Mouse (Mus musculus) neural tube, embryonic 13.5 days (tissue): Measurements from ENCODE around the gene Twnk. TPM values are rescaled to one million over a fixed set of nuclear protein-coding genes. Genes with fewer than 3 reads are reported as not detected.
A peak's percentile ranks its signal among the peaks of the same experiment; 100 is the strongest.
"Not testable (repeated sequence)": the region's sequence is repeated elsewhere in the genome, so short reads cannot be mapped to it uniquely, and the experiment has no call there.

ENCODE experiments used
- ATAC-seq: fragments of 200-750 bp; cut with Nextera tagmentation; 2 replicates; pipeline ENCODE4 v1.8.0; 2017; ENCODE audit warnings: low read depth, mild to moderate bottlenecking, moderate TSS enrichment, moderate library complexity
- H3K27ac ChIP-seq: fragments of 300-500 bp; sonication (generic); replicated peaks from 2 replicates; pipeline ENCODE4 v1.5.1; 2015; ENCODE audit warnings: moderate library complexity, mild to moderate bottlenecking, inconsistent platforms
- H3K27me3 ChIP-seq: fragments of 300-500 bp; sonication (generic); 2 replicates; pipeline ENCODE4 v1.6.1; 2015; ENCODE audit warnings: mild to moderate bottlenecking, inconsistent platforms
- H3K36me3 ChIP-seq: fragments of 300-500 bp; sonication (generic); 2 replicates; pipeline ENCODE4 v1.6.1; 2015; ENCODE audit warnings: mild to moderate bottlenecking, inconsistent platforms
- H3K4me1 ChIP-seq: fragments of 300-500 bp; sonication (generic); replicated peaks from 2 replicates; pipeline ENCODE4 v1.6.1; 2015; ENCODE audit warnings: inconsistent platforms
- H3K4me2 ChIP-seq: fragments of 300-500 bp; sonication (generic); 2 replicates; pipeline ENCODE4 v1.6.1; 2015; ENCODE audit warnings: inconsistent platforms, mild to moderate bottlenecking, moderate library complexity
- H3K4me3 ChIP-seq: fragments of 300-500 bp; sonication (generic); 2 replicates; pipeline ENCODE4 v1.5.1; 2015; ENCODE audit warnings: mild to moderate bottlenecking, inconsistent platforms
- H3K9ac ChIP-seq: fragments of 300-500 bp; sonication (generic); 2 replicates; pipeline ENCODE4 v1.6.1; 2015; ENCODE audit warnings: moderate library complexity, mild to moderate bottlenecking, inconsistent platforms
- H3K9me3 ChIP-seq: fragments of 300-500 bp; sonication (generic); 2 replicates; pipeline ENCODE4 v1.6.1; 2016; ENCODE audit warnings: inconsistent platforms
- WGBS: fragments of 180-500 bp; shearing (Covaris S2); methylation state at CpG from one replicate; pipeline ENCODE4 v1.1.7; 2015; 5-methylcytosine and 5-hydroxymethylcytosine counted together
- polyA plus RNA-seq: library from polyadenylated mRNA; unstranded; fragments of >200 nt; fragmentation: Nextera tagmentation; extraction: Ambion mirVana; gene quantifications from 2 replicates; pipeline ENCODE4 v1.2.1, GENCODE M21; 2015

Twnk gene
- polyA plus RNA-seq, 1 experiment from 2014 or later: 15.6 TPM

DNA sequence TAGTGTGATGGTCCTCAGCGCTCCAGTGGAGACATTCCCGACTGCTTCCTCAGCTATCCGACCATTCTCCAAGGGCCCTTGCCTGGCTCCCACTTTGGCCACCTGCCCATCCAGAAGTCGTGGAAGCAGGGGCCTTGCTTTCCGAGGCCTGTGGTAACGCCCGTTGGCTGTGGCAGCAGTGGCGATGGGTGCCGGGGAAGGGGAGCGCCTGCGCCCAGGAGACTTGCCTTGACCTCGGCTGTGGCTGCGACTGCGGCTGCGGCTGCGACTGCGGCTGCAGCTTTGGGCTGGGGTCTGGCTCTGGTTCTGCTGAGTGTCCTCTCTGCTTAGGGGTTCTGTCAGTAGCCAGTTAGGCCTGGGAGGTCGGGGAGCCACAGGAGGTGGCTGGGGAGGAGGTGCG, 23.3 kb downstream of the Twnk start:
- Histone ChIP-seq H3K4me1 (peaks cover 49% of the 10 kb centered on the region), H3K27ac (no peak overlapping the region), H3K36me3 (peaks cover 43% of the 10 kb centered on the region), H3K9me3 (no peaks in the 10 kb centered on the region), H3K4me2 (no peak overlapping the region), H3K9ac (0 out of 2 replicates have a peak overlapping the region, but pooled peaks have one; percentile 12), H3K4me3 (no peak overlapping the region), H3K27me3 (no peaks in the 10 kb centered on the region)
- 65% methylated on average over 19 of the region's 19 CpGs for WGBS
- no peak for ATAC-seq

DNA sequence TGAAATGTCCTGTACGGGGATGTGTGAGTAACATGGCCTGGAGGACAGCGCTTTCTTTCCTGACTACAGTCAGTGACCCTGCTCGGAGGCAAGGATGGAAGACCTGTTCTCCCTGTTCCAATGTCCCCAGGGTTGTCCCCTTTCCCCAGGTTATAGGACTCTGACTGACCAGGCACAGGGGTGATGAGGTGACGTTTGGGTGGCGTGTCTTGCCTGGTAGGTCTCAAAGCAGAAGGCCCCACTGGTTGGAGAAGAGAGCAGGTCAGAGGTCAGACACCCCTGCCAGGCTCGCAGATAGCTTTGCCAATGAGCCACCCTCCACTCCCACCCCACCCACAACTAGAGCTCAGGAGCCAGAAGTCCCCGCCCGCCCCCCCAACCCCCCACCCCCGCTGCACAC, 24.1 kb downstream of the Twnk start:
- 56% methylated on average over 9 of the region's 9 CpGs for WGBS
- H3K9ac ChIP-seq: no peak overlapping the region

GRCm38 (mm10) chr19:45030111-45030510, 24.6 kb downstream of the Twnk start:
- H3K36me3 ChIP-seq: peaks cover 34% of the 10 kb centered on the region
- ATAC-seq: no peak

More for the DNA sequence above, 24.1 kb downstream of the Twnk start:
- Histone ChIP-seq H3K4me1 (peaks cover 44% of the 10 kb centered on the region), H3K27ac (no peak overlapping the region), H3K27me3 (no peaks in the 10 kb centered on the region), H3K36me3 (peaks cover 39% of the 10 kb centered on the region), H3K4me2 (no peak overlapping the region), H3K9me3 (no peaks in the 10 kb centered on the region), H3K4me3 (no peak overlapping the region)
- ATAC-seq: no peak

GRCm38 (mm10) chr19:45030746-45031693, 25.6 kb downstream of the Twnk start:
- Histone ChIP-seq H3K27ac (no peak overlapping the region), H3K4me1 (peaks cover 44% of the 10 kb centered on the region), H3K9me3 (no peaks in the 10 kb centered on the region), H3K4me3 (no peak overlapping the region), H3K9ac (peak overlapping the region; percentile 22; the same call in 1 of the 2 replicates), H3K4me2 (peak overlapping the region; percentile 41), H3K27me3 (no peaks in the 10 kb centered on the region), H3K36me3 (peaks cover 25% of the 10 kb centered on the region)
- 38% methylated on average over 20 of the region's 20 CpGs for WGBS
- peak; percentile 48 for ATAC-seq

More at GRCm38 (mm10) chr19:45030111-45030510, 24.6 kb downstream of the Twnk start:
- H3K4me2 ChIP-seq: no peak overlapping the region
- H3K9ac ChIP-seq: no peak overlapping the region
- WGBS: 37% methylated on average over 8 of the region's 8 CpGs
- H3K4me3 ChIP-seq: no peak overlapping the region
- no peaks in the 10 kb centered on the region for H3K9me3 ChIP-seq
- peaks cover 44% of the 10 kb centered on the region for H3K4me1 ChIP-seq
- no peak overlapping the region for H3K27ac ChIP-seq
- H3K27me3 ChIP-seq: no peaks in the 10 kb centered on the region

DNA sequence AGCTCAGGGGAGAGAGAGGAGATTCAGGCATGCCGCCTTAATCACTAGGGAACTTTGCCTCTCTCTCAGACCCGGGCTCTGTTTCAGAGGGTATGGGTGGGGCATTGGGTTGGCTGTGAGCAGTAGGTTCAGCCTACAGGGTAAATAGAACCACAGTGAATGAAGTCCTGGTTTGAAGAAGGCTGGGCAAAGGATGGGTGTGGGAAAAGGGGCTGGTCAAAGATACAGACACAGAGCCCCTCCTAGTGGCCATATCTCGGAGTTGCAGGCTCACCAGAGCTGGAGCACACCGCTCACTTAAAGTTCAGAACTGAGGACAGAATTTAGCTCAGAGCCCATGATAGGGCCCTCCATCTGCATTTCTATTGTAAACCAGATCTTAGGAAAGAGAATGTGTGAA, 26.3 kb downstream of the Twnk start:
- WGBS: 20% methylated on average over 4 of the region's 4 CpGs

GRCm38 (mm10) chr19:45032570-45033332, 27.3 kb downstream of the Twnk start:
- no peaks in the 10 kb centered on the region for H3K27me3 ChIP-seq
- H3K9ac ChIP-seq: 0 out of 2 replicates have a peak overlapping the region, but pooled peaks have one; percentile 22
- H3K4me3 ChIP-seq: no peak overlapping the region
- H3K9me3 ChIP-seq: no peaks in the 10 kb centered on the region
- no peak overlapping the region for H3K4me2 ChIP-seq
- H3K27ac ChIP-seq: no peak overlapping the region
- H3K36me3 ChIP-seq: peaks cover 8% of the 10 kb centered on the region; the same call in 1 of the 2 replicates
- peaks cover 38% of the 10 kb centered on the region for H3K4me1 ChIP-seq
- ATAC-seq: no peak
- 51% methylated on average over 17 of the region's 17 CpGs for WGBS

More for the DNA sequence above, 26.3 kb downstream of the Twnk start:
- Histone ChIP-seq H3K4me1 (peaks cover 44% of the 10 kb centered on the region), H3K9me3 (no peaks in the 10 kb centered on the region), H3K27ac (no peak overlapping the region), H3K4me3 (no peak overlapping the region), H3K9ac (no peak overlapping the region), H3K27me3 (no peaks in the 10 kb centered on the region), H3K4me2 (no peak overlapping the region), H3K36me3 (peaks cover 18% of the 10 kb centered on the region)
- peak; percentile 46; the same call in 1 of the 2 replicates for ATAC-seq

DNA sequence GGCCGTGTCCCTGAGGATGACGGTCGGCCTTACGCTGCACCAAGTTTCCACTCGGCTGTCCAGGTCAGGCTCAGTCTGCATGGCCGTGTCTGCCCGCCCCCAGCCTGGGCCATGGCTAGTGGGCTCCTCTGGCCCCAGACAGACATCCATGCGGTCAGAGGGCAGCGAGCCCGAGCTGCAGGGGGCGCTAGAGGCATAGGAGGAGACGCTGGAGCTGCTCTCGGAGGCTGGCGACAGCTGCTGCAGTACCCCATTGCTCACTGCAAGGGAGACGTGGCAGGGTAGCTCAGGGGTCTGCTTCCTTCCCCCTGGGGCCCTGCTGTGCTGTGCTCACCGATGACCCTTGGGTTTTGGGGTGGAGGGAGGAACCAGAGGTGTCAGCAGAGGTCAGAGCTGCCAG, 31.4 kb downstream of the Twnk start:
- no peak overlapping the region for H3K27ac ChIP-seq
- ATAC-seq: no peak
- WGBS: 29% methylated on average over 16 of the region's 16 CpGs
- H3K36me3 ChIP-seq: no peaks in the 10 kb centered on the region
- H3K4me1 ChIP-seq: peaks cover 12% of the 10 kb centered on the region
- no peak overlapping the region for H3K9ac ChIP-seq
- no peak overlapping the region for H3K4me3 ChIP-seq
- H3K9me3 ChIP-seq: no peaks in the 10 kb centered on the region
- peaks cover 12% of the 10 kb centered on the region; the same call in 1 of the 2 replicates for H3K27me3 ChIP-seq
- H3K4me2 ChIP-seq: no peak overlapping the region

- not testable (repeated sequence) for H3K9ac ChIP-seq, H3K36me3 ChIP-seq, H3K4me2 ChIP-seq, H3K27ac ChIP-seq, H3K4me3 ChIP-seq, H3K4me1 ChIP-seq, H3K9me3 ChIP-seq, ATAC-seq
- WGBS: 95% methylated on average over 7 of the region's 7 CpGs
- H3K27me3 ChIP-seq: peaks cover 14% of the 10 kb centered on the region; the same call in 1 of the 2 replicates
These were observed 32.7 kb downstream of the Twnk start for GRCm38 (mm10) chr19:45038198-45038597.

DNA sequence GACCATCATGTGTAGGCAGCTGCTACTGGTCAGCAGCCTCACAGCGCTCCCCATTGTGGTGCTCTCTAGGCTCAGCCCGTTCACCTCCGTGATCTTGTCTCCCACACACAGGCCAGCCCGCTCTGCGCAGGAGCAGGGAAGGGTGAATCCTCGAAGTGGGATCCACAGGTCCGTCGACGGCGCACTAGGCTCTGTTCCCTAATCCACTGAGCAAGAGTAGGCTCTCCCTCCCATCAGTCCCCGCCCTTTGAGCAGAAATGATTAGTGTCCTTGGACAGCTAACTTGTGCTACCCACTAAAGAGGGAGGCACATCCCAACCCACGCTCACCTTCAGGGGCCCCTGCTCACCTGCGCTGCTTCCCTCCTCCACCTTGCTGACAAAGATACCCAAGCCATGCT, 34.8 kb downstream of the Twnk start:
- Histone ChIP-seq H3K4me1 (0 out of 2 replicates have a peak, but pooled peaks cover 2% of the 10 kb centered on the region), H3K36me3 (no peaks in the 10 kb centered on the region), H3K27ac (no peak overlapping the region), H3K9me3 (no peaks in the 10 kb centered on the region), H3K4me2 (no peak overlapping the region), H3K9ac (no peak overlapping the region), H3K27me3 (peaks cover 29% of the 10 kb centered on the region), H3K4me3 (no peak overlapping the region)
- ATAC-seq: peak; percentile 8; the same call in 1 of the 2 replicates
- 57% methylated on average over 13 of the region's 13 CpGs for WGBS

- Histone ChIP-seq H3K4me3 (no peak overlapping the region), H3K36me3 (peaks cover under 1% of the 10 kb centered on the region; the same call in 1 of the 2 replicates), H3K4me1 (peaks cover 33% of the 10 kb centered on the region), H3K9me3 (no peaks in the 10 kb centered on the region), H3K27me3 (peaks cover 34% of the 10 kb centered on the region), H3K4me2 (no peak overlapping the region), H3K9ac (no peak overlapping the region), H3K27ac (no peak overlapping the region)
- no peak for ATAC-seq
- 59% methylated on average over 11 of the region's 11 CpGs for WGBS
These were observed 39.0 kb downstream of the Twnk start for GRCm38 (mm10) chr19:45044389-45044927.

DNA sequence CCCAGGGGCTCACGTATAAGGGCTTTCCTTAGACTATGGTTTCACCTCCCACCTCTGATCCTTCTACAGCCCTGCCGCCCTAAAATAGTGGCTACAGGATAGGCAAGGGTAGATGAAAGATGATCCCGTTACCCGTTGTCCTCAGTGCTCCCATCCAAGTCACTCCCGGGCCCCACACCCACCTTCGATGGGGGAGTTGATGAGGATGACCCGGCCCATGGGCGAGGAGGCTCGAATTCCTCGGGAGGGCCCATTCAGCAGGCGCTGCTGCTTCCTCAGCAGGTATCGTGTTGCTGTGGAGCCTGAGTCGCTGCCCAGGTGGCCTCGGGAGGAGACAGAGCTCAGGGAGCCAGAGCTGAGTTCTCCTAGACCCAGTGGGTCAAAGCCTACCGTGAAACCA, 39.8 kb downstream of the Twnk start:
- peaks cover 40% of the 10 kb centered on the region for H3K4me1 ChIP-seq
- H3K9ac ChIP-seq: no peak overlapping the region
- no peak overlapping the region for H3K4me3 ChIP-seq
- peaks cover 28% of the 10 kb centered on the region for H3K27me3 ChIP-seq
- 47% methylated on average over 15 of the region's 15 CpGs for WGBS
- no peak for ATAC-seq
- H3K4me2 ChIP-seq: no peak overlapping the region
- peaks cover 8% of the 10 kb centered on the region for H3K36me3 ChIP-seq
- H3K9me3 ChIP-seq: no peaks in the 10 kb centered on the region
- no peak overlapping the region for H3K27ac ChIP-seq
